Mouse (Mus musculus) spleen, adult 2 months (tissue): Measurements from ENCODE around the gene Ceacam10.
"Not testable (repeated sequence)": the region's sequence is repeated elsewhere in the genome, so short reads cannot be mapped to it uniquely, and the experiment has no call there.

Experiments
- CTCF ChIP-seq: fragments of 200-500 bp; IDR thresholded peaks from 2 replicates; pipeline ENCODE4 v1.5.1; 2011; ENCODE audit warnings: mild to moderate bottlenecking, inconsistent platforms; ENCODE audit not compliant: insufficient read depth, insufficient read length, insufficient replicate concordance; ENCODE audit errors: extremely low read depth
- POLR2A ChIP-seq: fragments of 200-500 bp; IDR thresholded peaks from 2 replicates; pipeline ENCODE4 v1.6.1; 2011; ENCODE audit warnings: low read depth, low read length, inconsistent platforms

DNA sequence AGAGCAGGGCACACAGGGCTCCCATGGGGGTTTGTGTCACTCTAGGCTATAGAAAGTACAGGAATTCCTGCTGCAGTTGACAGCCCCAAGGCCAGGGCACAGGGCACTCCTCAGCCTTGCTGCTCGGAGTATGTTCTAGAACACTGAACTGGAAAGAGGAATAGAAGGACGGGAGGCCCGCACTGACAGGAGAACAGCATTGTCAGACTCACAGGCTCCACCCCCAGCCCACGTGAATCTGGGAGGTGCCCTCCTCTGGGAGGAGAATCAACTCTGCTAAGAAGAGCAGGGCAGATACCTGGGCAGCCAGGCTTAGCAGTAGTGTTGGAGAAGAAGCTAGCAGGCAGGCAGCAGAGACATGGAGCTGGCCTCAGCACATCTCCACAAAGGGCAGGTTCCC, at the start of gene Ceacam10:
- not testable (repeated sequence) for TF ChIP-seq CTCF, POLR2A
